Mouse (Mus musculus) right cerebral cortex, postnatal 4 days (tissue): ENCODE data around the gene Stat5b.

Experiments used
- DNase-seq: peaks from one replicate; pipeline ENCODE4 v3.0.0-alpha.2; 2022

Gene Stat5b

GRCm38 (mm10) chr11:100806380-100807305 lies 43.9 kb downstream of the Stat5b start:
- DNase-seq, result no peak

GRCm38 (mm10) chr11:100805535-100805934 lies 45.0 kb downstream of the Stat5b start:
- no peak for DNase-seq

GRCm38 (mm10) chr11:100804409-100804808 lies 46.1 kb downstream of the Stat5b start:
- DNase-seq, result no peak

GRCm38 (mm10) chr11:100799426-100799825 lies 51.1 kb downstream of the Stat5b start:
- DNase-seq, result no peak

- no peak for DNase-seq
Measured at GRCm38 (mm10) chr11:100796585-100796984, 53.9 kb downstream of the Stat5b start.

GRCm38 (mm10) chr11:100795386-100795785 lies 55.1 kb downstream of the Stat5b start:
- DNase-seq, result no peak

GRCm38 (mm10) chr11:100791457-100792049 lies 59.0 kb downstream of the Stat5b start:
- DNase-seq, result no peak

DNA sequence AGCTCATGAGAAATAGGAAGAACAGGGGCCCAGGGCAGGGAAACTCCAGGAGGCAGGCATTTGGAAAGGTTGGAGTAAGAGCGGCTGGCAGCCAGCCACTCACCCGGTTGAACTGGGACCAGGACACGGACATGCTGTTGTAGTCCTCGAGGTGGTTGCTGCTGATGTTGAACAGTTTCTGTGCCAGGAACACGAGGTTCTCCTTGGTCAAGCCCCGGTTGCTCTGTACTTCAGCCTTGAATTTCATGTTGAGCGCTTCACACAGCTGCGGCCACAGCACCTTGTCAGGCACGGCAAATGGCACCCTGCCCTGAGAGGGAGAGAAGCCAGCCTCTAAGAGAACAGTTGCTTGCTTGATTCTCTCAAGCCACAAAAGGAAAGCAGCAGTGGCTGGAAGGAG lies 59.9 kb downstream of the Stat5b start:
- peak; percentile 41 for DNase-seq

DNA sequence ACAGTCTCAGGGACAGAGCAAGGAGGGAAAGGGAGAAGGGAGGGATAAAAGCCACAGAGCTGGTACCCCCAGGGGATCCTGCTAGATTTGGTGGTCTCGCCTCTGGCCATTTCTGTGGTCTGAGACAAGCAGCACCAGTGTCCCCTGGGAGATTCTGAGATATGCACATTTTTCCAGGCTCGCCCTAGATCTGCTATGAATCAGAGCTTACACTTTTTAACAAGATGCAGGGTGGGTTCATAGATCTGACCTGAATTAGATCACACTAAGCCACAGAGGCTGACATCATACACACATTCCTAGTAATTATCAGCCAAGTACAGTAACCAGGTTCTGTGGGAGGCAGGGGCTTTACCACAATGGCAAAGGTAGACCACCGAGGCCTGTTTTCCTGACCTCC lies 60.8 kb downstream of the Stat5b start:
- no peak for DNase-seq

DNA sequence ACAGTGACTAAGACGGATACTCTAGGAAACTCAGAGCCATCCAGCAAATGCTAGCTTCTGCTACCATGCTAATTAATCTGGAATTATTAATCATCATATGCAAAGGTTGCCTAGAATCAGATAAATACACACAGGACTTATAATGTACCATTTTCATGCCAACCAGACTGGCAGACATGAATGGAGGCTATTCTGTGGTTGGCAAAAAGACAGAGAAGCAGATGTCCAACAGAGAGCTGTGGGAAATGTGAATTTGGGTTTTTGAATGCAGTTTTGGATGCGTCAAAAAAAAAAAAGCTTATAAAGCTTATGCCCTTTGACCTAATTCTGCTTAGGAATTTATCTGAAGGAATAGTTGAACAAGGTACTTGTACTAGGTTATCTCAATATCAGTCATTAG lies 64.8 kb downstream of the Stat5b start:
- no peak for DNase-seq

- DNase-seq, result no peak
Measured at GRCm38 (mm10) chr11:100784286-100784685, 66.2 kb downstream of the Stat5b start.

DNA sequence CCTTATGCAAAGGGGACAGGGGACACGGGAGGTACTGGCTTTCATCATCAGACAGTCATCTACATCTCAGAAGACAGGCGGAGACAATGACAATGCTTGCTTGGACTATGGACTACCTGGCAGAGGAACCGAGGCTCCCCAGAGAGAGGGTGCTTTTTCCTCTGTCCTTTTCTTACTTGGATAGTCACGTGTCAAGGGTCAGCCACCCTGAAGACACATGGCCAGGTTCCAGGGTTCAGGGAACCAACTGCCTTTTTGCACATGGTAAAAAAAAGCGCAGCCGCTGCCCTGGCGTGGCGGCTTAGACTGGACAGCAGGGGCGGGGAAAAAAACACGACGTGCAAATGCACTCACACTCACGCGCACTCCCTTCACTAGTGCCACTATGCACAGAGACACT lies 68.0 kb downstream of the Stat5b start:
- DNase-seq, result no peak

DNA sequence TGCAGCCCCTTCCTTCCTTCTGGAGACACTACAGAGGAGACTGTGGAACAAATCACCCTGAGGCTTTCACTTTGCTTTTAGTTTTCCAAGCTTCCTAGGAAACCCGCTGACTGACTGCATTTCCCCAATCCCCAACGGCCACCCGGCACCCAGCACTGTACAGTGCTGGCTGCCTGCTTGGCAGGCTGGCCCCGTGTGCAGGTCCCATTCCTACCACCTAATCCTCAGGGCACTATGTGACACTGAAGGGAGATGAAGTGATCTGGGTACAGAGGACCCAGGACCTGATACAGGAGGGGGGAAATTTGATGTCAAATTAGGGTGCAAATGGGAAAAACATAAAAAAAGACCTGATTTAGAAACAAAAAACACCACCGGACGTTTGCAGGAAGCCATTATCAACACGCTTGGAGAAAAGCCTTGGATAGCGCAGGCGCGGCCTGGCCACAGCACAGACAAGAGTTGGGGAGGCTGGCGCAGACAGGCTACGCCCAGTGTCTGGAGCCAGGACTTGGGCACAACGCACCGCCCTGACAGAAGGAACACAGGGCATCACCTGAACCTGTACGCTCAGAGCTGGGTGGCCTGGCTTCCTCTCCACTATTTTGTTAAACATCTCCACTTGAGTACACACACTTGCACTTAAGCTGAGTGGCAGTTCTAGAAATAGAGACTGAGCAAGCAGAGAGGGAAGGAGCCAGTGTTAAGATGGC lies 68.6 kb downstream of the Stat5b start:
- no peak for DNase-seq

- no peak for DNase-seq
Measured at GRCm38 (mm10) chr11:100780247-100780646, 70.3 kb downstream of the Stat5b start.

DNA sequence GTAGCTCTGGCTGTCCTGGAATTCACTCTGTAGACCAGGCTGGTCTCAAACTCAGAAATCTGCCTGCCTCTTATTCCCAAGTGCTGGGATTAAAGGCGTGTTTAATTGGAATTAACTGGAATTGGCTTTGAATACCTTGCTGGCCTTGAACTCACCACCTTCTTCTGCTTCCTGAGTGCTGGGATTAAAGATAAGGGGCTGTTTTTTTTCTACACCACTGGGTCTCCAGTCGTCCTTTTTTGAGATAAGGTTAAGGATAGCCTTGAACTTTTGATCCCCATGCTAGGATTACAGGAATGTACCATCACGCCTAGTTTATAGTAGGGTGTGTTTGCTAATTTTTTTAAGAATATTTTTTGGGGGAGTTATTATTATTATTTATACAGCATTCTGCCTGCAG lies 72.5 kb downstream of the Stat5b start:
- DNase-seq, result no peak

- DNase-seq, result no peak
Measured at GRCm38 (mm10) chr11:100775921-100776320, 74.6 kb downstream of the Stat5b start.

GRCm38 (mm10) chr11:100774261-100774660 lies 76.3 kb downstream of the Stat5b start:
- DNase-seq, result no peak

GRCm38 (mm10) chr11:100770646-100771408 lies 79.7 kb downstream of the Stat5b start, which contains the start of gene Ghdc:
TSS of gene Ghdc (minus strand) at chr11:100770957.
- peak; percentile 65 for DNase-seq

DNA sequence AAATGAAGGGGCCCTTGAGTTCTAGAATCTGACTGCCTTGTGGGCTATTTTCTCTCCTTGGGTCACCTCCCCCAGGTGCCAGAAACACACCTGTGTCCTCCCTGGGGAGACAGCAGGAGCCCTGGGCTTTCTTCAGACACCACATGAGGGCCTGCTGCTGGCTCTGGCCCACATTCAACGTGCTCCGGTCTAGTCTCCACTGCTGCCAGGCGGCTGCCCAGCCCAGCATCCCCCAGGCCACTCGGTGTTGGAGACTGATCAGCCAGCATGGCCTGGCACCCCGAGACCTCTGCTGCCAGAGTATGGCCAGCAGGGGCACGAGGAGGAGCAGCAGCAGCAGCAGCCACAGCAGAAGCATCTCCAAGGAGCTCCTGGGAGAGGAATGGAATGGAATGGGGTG lies 80.5 kb downstream of the Stat5b start:
- DNase-seq, result no peak

DNA sequence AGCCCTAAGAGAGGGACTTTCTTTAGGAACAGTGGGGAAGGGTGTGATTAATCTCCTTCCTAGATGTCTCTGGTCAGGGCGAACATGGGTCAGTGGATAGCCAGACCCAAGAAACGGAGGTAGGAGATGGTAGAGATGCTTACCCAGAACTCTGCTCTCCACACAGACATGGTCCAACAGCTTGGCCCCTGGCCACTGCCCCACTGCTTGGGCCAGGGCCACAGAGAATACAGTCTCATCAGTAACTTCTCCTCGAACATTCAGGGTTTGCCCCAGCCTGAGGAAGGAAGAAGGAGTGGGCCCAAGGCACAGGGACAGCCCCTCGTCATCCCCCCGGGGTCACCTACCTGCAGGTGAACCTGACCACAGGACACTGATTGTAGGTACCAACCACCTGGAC lies 82.7 kb downstream of the Stat5b start:
- no peak for DNase-seq

DNA sequence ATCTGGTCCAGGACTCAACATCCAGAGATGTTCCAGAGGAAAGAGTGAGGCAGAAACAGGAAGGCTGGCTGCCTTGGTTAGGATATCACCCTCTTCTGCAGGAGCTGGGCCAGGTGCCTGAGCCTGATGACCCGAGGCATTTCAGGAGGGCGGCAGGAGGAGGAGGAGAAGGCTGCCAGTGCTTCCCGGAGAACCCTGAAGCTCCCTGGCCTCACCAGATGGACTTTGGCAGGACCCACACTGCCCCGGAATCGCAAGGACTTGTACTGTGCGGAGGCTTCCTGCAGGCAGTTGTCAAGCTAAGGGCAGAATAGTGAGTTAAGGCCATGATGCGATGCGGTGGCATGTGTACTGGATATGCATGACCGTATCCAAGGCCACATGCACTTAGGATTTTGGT lies 83.8 kb downstream of the Stat5b start:
- DNase-seq, result no peak

DNA sequence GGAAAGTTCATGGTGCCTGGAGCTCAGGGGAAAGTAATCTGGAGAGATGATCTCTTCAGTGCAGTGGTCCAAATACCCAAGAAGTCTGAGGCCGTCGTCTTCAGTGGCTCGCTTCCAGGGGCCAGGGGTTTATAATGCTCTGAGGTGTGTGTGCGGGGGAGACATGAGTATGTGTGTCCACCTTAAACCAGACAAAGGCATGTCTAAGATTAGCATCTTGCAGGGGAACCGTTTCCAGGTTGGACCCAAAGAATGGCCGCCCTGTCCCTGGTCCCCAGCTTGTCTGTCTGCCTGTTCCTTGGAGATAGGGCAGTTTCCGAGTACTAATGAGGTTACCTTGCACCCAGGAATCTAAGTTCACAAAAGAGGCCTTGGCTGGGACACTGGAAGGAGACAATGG lies 87.7 kb downstream of the Stat5b start, which contains the start of gene Hcrt:
Hcrt (minus strand) TSS at position 101 of the 400 bp plus-strand sequence.
- no peak for DNase-seq

- DNase-seq, result peak; percentile 89
Measured at GRCm38 (mm10) chr11:100761547-100762045, 88.9 kb downstream of the Stat5b start.
